Mouse (Mus musculus): Measurements from ENCODE around the gene Aldh1a2. TPM values are rescaled to one million over a fixed set of nuclear protein-coding genes. Genes with fewer than 3 reads are reported as not detected.

Aldh1a2 gene
- total and polyA plus RNA-seq, 2 experiments from 2014 or later: 19.9 to 27.3 TPM

- ATAC-seq (ENCODE audit: low FRiP score): no peak
- no peak for DNase-seq (ENCODE audit: low spot score)
Measured at GRCm38 (mm10) chr9:71173533-71173932, 42.1 kb upstream of the Aldh1a2 start.

GRCm38 (mm10) chr9:71174316-71174975 lies 41.1 kb upstream of the Aldh1a2 start:
- no peaks in the 10 kb centered on the region for H3K9me3 ChIP-seq (ENCODE audit: low read length)
- no peak overlapping the region for H3K4me2 ChIP-seq (ENCODE audit: low read depth, low read length, poor library complexity, severe bottlenecking)
- TF ChIP-seq CTCF (IDR thresholded peaks at IDR 0.05): no peak
- no peaks in the 10 kb centered on the region for H3K27me3 ChIP-seq (ENCODE audit: insufficient read depth, low read length)
- DNase-seq (ENCODE audit: low spot score) (no peak), ATAC-seq (ENCODE audit: low FRiP score) (no peak)
- H3K36me3 ChIP-seq (ENCODE audit: insufficient read depth, low read length): no peaks in the 10 kb centered on the region
- WGBS: 86% methylated on average over 5 of the region's 5 CpGs
- H3K4me1 ChIP-seq (ENCODE audit: insufficient read depth, low read length): no peaks in the 10 kb centered on the region
- no peak overlapping the region for H3K9ac ChIP-seq (replicated peaks; ENCODE audit: low read length, poor library complexity, severe bottlenecking)
- H3K4me3 ChIP-seq (ENCODE audit: low read depth, low read length): no peak overlapping the region
- no peak overlapping the region for H3K27ac ChIP-seq (ENCODE audit: low read depth, low read length)

More at GRCm38 (mm10) chr9:71173533-71173932, 42.1 kb upstream of the Aldh1a2 start:
- H3K9me3 ChIP-seq (ENCODE audit: low read length): no peaks in the 10 kb centered on the region
- H3K27me3 ChIP-seq (ENCODE audit: insufficient read depth, low read length): no peaks in the 10 kb centered on the region
- TF ChIP-seq CTCF (IDR thresholded peaks at IDR 0.05): no peak
- H3K4me1 ChIP-seq (ENCODE audit: insufficient read depth, low read length): no peaks in the 10 kb centered on the region
- H3K36me3 ChIP-seq (ENCODE audit: insufficient read depth, low read length): no peaks in the 10 kb centered on the region
- 64% methylated on average over 9 of the region's 9 CpGs for WGBS
- no peak overlapping the region for H3K4me2 ChIP-seq (ENCODE audit: low read depth, low read length, poor library complexity, severe bottlenecking)
- no peak overlapping the region for H3K9ac ChIP-seq (replicated peaks; ENCODE audit: low read length, poor library complexity, severe bottlenecking)
- H3K4me3 ChIP-seq (ENCODE audit: low read depth, low read length): no peak overlapping the region
- H3K27ac ChIP-seq (ENCODE audit: low read depth, low read length): no peak overlapping the region

- TF ChIP-seq CTCF (IDR thresholded peaks at IDR 0.05): no peak
- no peaks in the 10 kb centered on the region for H3K9me3 ChIP-seq (ENCODE audit: low read length)
- no peak for ATAC-seq (ENCODE audit: low FRiP score)
- H3K36me3 ChIP-seq (ENCODE audit: insufficient read depth, low read length): no peaks in the 10 kb centered on the region
- no peaks in the 10 kb centered on the region for H3K4me1 ChIP-seq (ENCODE audit: insufficient read depth, low read length)
- DNase-seq (ENCODE audit: low spot score): no peak
- 82% methylated on average over 1 of the region's 1 CpGs for WGBS
- no peak overlapping the region for H3K4me3 ChIP-seq (ENCODE audit: low read depth, low read length)
- no peak overlapping the region for H3K4me2 ChIP-seq (ENCODE audit: low read depth, low read length, poor library complexity, severe bottlenecking)
- no peak overlapping the region for H3K9ac ChIP-seq (replicated peaks; ENCODE audit: low read length, poor library complexity, severe bottlenecking)
- no peak overlapping the region for H3K27ac ChIP-seq (ENCODE audit: low read depth, low read length)
- no peaks in the 10 kb centered on the region for H3K27me3 ChIP-seq (ENCODE audit: insufficient read depth, low read length)
Measured at GRCm38 (mm10) chr9:71175686-71176085, 39.9 kb upstream of the Aldh1a2 start.

- Histone ChIP-seq H3K4me2 (ENCODE audit: low read depth, low read length, poor library complexity, severe bottlenecking) (no peak overlapping the region), H3K4me3 (ENCODE audit: low read depth, low read length) (no peak overlapping the region), H3K4me1 (ENCODE audit: insufficient read depth, low read length) (no peaks in the 10 kb centered on the region), H3K9ac (replicated peaks; ENCODE audit: low read length, poor library complexity, severe bottlenecking) (no peak overlapping the region), H3K27ac (ENCODE audit: low read depth, low read length) (no peak overlapping the region), H3K36me3 (ENCODE audit: insufficient read depth, low read length) (no peaks in the 10 kb centered on the region), H3K27me3 (ENCODE audit: insufficient read depth, low read length) (no peaks in the 10 kb centered on the region), H3K9me3 (ENCODE audit: low read length) (no peaks in the 10 kb centered on the region)
- no peak for ATAC-seq (ENCODE audit: low FRiP score)
- DNase-seq (ENCODE audit: low spot score): no peak
- 85% methylated on average over 6 of the region's 6 CpGs for WGBS
- no peak for TF ChIP-seq CTCF (IDR thresholded peaks at IDR 0.05)
Measured at GRCm38 (mm10) chr9:71179276-71179896, 36.2 kb upstream of the Aldh1a2 start.

GRCm38 (mm10) chr9:71179964-71180700 lies 35.5 kb upstream of the Aldh1a2 start:
- H3K27me3 ChIP-seq (ENCODE audit: insufficient read depth, low read length): no peaks in the 10 kb centered on the region
- ATAC-seq (ENCODE audit: low FRiP score) (no peak), DNase-seq (ENCODE audit: low spot score) (peak; percentile 63)
- no peak overlapping the region for H3K4me3 ChIP-seq (ENCODE audit: low read depth, low read length)
- H3K4me1 ChIP-seq (ENCODE audit: insufficient read depth, low read length): no peaks in the 10 kb centered on the region
- no peak overlapping the region for H3K4me2 ChIP-seq (ENCODE audit: low read depth, low read length, poor library complexity, severe bottlenecking)
- TF ChIP-seq CTCF (IDR thresholded peaks at IDR 0.05): peak; percentile 63
- WGBS: 78% methylated on average over 8 of the region's 8 CpGs
- H3K36me3 ChIP-seq (ENCODE audit: insufficient read depth, low read length): no peaks in the 10 kb centered on the region
- H3K27ac ChIP-seq (ENCODE audit: low read depth, low read length): no peak overlapping the region
- no peaks in the 10 kb centered on the region for H3K9me3 ChIP-seq (ENCODE audit: low read length)
- H3K9ac ChIP-seq (replicated peaks; ENCODE audit: low read length, poor library complexity, severe bottlenecking): no peak overlapping the region

GRCm38 (mm10) chr9:71185285-71185684 lies 30.3 kb upstream of the Aldh1a2 start:
- no peak for ATAC-seq (ENCODE audit: low FRiP score)
- Histone ChIP-seq H3K36me3 (ENCODE audit: insufficient read depth, low read length) (no peaks in the 10 kb centered on the region), H3K27ac (ENCODE audit: low read depth, low read length) (no peak overlapping the region), H3K27me3 (ENCODE audit: insufficient read depth, low read length) (no peaks in the 10 kb centered on the region), H3K4me2 (ENCODE audit: low read depth, low read length, poor library complexity, severe bottlenecking) (no peak overlapping the region), H3K4me3 (ENCODE audit: low read depth, low read length) (no peak overlapping the region), H3K9ac (replicated peaks; ENCODE audit: low read length, poor library complexity, severe bottlenecking) (no peak overlapping the region), H3K9me3 (ENCODE audit: low read length) (no peaks in the 10 kb centered on the region), H3K4me1 (ENCODE audit: insufficient read depth, low read length) (no peaks in the 10 kb centered on the region)
- no peak for DNase-seq (ENCODE audit: low spot score)
- no peak for TF ChIP-seq CTCF (IDR thresholded peaks at IDR 0.05)

Measured in midbrain, postnatal 0 days (tissue).